Mouse (Mus musculus) left cerebral cortex, adult 9 months (tissue): ENCODE measurements around the gene Mrpl39.

Source experiments
- DNase-seq, 2 experiments: peaks; one replicate each; pipeline ENCODE4 v3.0.0; 2022; ENCODE audit warnings: low spot score in 2 of 2

The Mrpl39 gene

DNA sequence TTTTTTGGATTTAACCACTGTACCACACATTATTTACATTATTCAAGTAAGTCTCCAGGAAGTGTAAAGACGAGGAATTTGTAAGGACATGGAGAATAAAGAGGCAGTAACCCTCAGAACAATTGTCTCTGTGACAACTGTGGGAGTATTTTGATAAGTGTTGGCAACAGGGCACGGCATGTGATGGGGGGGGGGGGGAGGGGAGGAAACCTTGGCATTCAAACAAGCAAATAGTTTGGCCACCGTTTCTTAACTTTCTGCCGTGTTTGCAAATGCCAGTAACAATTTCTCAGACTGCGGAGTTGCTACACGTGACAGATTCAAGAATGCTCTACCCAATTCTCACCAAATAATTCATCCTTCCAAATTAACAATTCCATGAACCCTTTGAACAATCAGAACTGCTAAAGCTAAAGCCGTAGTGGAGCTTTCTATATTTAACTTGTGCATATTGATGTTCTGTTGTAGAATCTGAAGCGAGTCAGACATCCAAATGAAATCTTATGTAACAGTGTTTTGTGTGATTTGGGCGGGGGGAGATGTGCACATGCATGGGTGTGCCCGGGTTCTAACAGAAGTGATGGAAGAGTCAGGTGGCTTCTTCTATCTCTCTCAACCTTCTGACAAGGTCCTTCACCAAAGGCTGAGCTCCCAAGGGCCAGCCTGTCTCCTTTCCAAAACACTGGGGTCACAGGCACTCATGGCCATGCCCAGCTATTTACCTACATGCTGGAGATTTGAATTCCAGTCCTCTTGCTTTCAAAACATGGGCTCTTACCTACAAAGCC lies 9.4 kb upstream of the Mrpl39 start:
- no peak for DNase-seq

DNA sequence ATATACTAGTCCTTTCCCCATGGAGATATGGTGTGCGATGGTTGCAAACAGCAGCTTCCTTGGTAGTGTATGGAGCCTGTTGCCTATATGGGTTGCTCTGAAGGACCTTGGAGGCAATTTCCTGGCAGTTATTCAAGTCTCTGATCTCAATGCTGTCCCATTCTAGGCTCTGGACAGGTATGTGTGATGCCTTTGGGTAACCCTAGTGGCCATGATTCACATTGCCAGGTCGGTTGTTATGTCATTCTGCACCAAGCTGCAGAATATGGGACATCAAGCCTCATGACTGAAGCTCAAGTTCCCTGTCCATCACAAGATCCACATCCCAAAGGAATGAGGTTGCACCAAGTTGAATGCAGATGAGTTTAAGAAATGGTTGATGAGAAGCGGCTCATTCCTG lies 1.8 kb upstream of the Mrpl39 start:
- no peak for DNase-seq

DNA sequence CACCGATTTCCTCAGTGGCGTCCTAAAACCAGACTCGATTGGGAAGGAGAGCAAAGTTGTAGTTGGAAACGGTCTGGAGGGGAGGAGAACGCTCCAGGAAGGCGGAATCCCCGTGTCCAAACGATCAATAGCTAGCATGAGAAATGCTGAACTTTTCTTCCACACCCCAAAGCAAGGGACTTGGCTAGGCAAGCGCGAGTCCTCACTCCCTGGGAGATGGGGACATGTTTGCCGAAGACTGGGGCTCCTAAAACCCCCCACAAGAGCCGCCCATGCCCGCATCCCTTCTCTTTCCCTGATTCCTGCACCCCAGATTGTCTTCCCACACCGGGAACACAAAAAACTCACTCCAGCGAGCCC lies 756 bp downstream of the Mrpl39 start:
- no peak for DNase-seq

DNA sequence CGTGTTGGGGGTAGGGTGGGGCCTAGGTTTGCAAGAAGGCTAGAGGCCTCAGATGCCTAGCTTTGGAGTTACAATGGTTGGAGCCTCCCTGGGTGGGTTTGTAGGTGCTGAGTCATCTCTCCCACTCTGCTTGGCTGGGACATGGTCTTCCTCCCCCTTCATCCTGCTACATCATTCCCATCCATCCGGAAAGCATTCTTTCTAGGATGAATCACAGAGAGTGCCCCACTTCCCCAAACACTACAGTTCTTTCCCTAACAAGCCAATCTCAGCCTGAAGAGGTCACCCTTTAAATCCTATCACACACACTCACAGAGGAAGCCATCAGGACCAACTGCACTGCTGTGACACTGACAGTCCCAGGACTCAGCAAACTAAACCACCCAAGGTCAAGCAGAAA lies 14.9 kb downstream of the Mrpl39 start:
- no peak for DNase-seq

DNA sequence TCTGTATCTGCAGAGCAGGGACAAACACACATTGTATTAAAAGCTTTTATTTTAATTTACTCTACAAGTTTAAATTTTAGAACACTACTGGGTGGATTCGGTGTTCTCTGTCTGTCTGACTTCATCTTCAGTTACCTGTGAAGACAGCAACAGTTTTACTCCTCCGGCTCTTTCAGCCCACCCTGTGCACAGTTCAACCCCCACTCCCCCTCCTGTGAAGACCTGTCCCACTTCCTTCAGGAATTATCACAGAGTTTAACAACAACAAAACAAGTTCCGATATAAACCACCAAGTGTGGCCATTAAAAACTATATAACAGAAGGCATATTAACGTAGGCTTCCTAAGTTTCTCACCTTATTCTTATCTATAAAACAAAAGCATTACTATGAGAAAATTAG lies 17.3 kb downstream of the Mrpl39 start:
- no peak for DNase-seq

- no peak for DNase-seq
These were observed 17.8 kb downstream of the Mrpl39 start for GRCm38 (mm10) chr16:84717618-84718248.

DNA sequence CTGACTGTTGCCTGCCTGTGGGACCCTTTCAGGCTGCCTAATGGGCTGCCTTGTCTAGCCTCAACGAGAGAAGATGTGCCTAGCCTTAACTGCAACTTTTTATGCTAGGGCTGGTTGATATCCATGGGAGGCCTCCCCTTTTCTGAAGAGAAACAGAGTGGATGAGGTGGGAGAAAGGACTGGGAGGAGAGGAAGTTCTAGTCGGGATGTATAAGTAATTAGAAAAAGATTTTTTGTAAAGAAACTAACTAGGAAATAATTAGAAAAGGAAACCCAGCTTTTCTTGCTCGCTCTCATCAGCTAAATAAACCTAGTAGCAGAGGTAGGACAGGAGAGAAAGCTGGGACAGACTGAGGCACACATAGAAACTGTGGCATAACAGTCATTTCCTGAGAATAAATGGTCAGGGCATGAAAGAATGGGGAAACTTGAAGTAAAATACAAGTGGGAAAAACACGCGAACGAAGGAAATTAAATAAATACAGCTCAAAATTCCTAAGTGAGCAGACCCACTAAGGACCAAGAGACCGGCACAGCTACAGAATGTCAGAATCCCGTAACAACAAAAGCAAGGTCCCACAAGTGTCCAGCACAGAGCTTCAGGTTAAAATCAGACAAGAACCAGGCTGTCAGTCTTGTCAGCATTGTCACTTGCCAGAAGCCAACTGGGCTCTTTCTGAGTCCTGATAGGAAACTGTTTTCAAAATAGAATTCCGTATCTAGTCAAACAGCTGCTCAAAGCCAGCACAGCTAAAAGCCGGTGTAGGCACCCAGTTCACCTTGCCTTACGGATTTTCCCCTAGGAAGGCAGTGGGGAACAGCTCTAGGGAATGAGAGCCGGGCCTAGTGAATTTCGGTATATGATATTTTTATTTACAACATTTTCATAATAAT lies 18.6 kb downstream of the Mrpl39 start:
- no peak for DNase-seq

GRCm38 (mm10) chr16:84716197-84716596 lies 19.3 kb downstream of the Mrpl39 start:
- no peak for DNase-seq

DNA sequence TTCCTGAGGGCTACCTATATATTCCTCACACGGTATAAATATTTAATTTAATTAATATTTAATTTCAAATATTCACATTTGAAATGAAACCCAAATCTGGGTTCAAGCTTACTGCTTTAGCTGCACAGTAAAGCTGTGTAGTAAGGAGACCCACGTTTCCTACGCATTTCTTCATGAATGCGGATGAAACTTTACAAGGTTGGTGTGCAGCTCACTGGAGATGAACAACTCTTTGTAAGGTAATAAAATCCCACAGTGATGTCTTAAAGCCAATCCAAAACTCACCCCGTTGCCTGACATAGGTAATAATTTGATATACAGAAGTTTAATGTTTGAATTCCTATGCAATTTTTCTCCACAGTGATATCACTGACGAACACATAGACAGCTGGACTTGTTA lies 20.6 kb downstream of the Mrpl39 start:
- DNase-seq, result no peak

DNA sequence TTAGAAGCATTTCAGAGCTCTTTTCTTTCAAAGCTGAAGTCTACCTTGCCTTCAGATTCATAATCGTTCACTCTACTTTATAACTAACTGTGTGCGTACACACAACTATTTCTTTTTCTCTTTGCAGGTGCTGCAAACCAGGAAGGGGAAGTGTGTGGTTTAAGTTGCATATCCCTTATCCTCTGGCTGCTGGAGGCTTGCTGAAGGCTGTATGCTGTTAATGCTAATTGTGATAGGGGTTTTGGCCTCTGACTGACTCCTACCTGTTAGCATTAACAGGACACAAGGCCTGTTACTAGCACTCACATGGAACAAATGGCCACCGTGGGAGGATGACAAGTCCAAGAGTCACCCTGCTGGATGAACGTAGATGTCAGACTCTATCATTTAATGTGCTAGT lies 21.6 kb downstream of the Mrpl39 start:
- no peak for DNase-seq

GRCm38 (mm10) chr16:84713156-84713555 lies 22.4 kb downstream of the Mrpl39 start:
- DNase-seq, result no peak

DNA sequence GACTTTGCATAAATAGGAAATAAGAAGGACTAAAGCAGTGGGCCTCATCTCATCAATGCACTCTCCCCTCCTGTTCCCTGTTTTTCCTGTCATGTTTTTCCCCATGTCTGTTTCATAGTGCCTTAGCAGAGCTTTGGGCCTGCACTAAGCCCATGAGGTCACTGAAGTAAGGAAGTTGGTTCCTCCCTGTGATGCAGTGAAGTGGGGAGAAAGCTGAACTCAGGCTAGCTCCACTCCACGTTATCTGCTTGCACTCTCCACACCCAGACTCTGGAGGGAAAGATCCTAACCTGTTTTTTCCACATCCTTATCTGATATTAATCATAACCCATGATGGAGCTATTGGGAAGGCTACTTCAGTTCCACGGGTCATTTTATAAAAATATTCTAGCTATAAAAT lies 26.9 kb downstream of the Mrpl39 start:
- no peak for DNase-seq

GRCm38 (mm10) chr16:84707802-84708201 lies 27.7 kb downstream of the Mrpl39 start:
- no peak for DNase-seq

DNA sequence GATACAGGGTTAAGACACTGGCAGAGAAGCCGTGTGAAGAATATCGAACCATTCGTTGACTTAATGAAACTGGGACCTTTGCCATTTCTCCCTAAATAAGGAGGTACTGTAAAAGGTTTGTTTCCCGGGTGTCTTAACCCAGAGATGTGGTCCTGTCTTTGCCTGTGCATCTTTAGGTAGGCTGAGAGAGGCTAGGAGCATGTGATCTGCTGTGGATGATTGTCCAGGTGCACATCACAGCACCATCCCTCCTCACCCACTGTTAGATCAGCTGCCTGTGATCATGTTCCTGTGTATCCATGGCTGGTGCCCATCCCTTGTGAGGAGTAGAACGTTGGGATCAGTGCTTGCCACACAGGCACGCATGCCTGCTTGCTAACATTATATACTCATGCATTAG lies 29.0 kb downstream of the Mrpl39 start:
- DNase-seq, result no peak

DNA sequence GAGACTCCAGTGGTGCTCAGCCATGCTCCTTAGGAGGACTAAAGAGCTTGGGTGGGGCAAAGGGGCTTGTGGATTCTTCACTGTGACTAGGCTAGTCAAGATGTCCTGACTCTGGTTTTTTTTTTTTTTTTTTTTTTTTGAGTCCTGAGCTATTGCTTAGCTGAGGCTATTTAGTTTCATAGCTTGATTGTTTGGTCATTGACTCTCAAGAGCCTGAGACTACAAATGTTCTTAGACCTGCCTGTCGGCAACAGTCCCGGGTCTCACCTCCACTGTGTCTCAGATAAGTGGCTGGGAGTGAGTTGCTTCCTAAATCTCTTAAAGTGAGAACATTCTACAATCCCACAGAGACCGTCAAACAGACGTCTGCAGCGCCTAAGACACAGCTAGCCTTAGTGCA lies 30.0 kb downstream of the Mrpl39 start:
- no peak for DNase-seq

- DNase-seq, result no peak
These were observed 30.8 kb downstream of the Mrpl39 start for GRCm38 (mm10) chr16:84704661-84705240.

- no peak for DNase-seq
These were observed 31.5 kb downstream of the Mrpl39 start for GRCm38 (mm10) chr16:84703769-84704660.

GRCm38 (mm10) chr16:84703129-84703768 lies 32.3 kb downstream of the Mrpl39 start:
- no peak for DNase-seq

GRCm38 (mm10) chr16:84702230-84703128 lies 33.1 kb downstream of the Mrpl39 start:
- DNase-seq, result no peak

- no peak for DNase-seq
These were observed 34.5 kb downstream of the Mrpl39 start for GRCm38 (mm10) chr16:84701041-84701440.
